18 mouse cellular contexts compared by ENCODE assay signal in genomic region chr9:87411044-87411443, GRCm38 (mm10).
"Had no signal": no experiment of that assay in that cellular context is flagged by ENCODE, and none has a peak within 500 bp of the region (broad histone marks: within the 10 kb centered on the region; RNA-seq: fewer than 3 reads in every experiment).

No protein-coding gene starts in this region.

- H3K27me3 ChIP-seq: lung, embryonic 15.5 days; megakaryocyte, embryonic 14.5 days; midbrain, embryonic 12.5 days; neural tube, embryonic 12.5 days had no signal

- H3K9me3 ChIP-seq: lung, embryonic 15.5 days; megakaryocyte, embryonic 14.5 days; midbrain, embryonic 12.5 days; neural tube, embryonic 12.5 days had no signal

- H3K9ac ChIP-seq: liver, postnatal 0 days; lung, embryonic 15.5 days; midbrain, embryonic 12.5 days; neural tube, embryonic 12.5 days had no signal

- H3K4me1 ChIP-seq: lung, embryonic 15.5 days; megakaryocyte, embryonic 14.5 days; midbrain, embryonic 12.5 days; neural tube, embryonic 12.5 days had no signal

- ATAC-seq: liver, postnatal 0 days; lung, postnatal 0 days; midbrain, embryonic 16.5 days had no signal

- H3K4me2 ChIP-seq: lung, embryonic 15.5 days; midbrain, embryonic 12.5 days; neural tube, embryonic 12.5 days had no signal

- DNase-seq: liver, postnatal 0 days; lung, adult 2 months; lung, postnatal 14 days; lung, postnatal 36 days; midbrain, embryonic 14.5 days; right cerebral cortex, postnatal 25 days; right cerebral cortex, postnatal 4 days; spleen, adult 18-20 months; thymus, adult 18-20 months; thymus, postnatal 14 days; thymus, postnatal 36 days had no signal

- H3K36me3 ChIP-seq: lung, embryonic 15.5 days; midbrain, embryonic 12.5 days; neural tube, embryonic 12.5 days had no signal

- H3K27ac ChIP-seq: lung, embryonic 15.5 days; macrophage; midbrain, embryonic 12.5 days; neural tube, embryonic 12.5 days had no signal

- H3K4me3 ChIP-seq: lung, embryonic 15.5 days; megakaryocyte, embryonic 14.5 days; midbrain, embryonic 12.5 days; neural tube, embryonic 12.5 days had no signal
